Mouse (Mus musculus): Measurements from ENCODE around the gene Ltn1.

Gene Ltn1

GRCm38 (mm10) chr16:87432033-87432814, at the start of gene Ltn1:
Gene Ltn1, minus strand, starts transcription at chr16:87432612.
- DNase-seq, result peak; percentile 97

DNA sequence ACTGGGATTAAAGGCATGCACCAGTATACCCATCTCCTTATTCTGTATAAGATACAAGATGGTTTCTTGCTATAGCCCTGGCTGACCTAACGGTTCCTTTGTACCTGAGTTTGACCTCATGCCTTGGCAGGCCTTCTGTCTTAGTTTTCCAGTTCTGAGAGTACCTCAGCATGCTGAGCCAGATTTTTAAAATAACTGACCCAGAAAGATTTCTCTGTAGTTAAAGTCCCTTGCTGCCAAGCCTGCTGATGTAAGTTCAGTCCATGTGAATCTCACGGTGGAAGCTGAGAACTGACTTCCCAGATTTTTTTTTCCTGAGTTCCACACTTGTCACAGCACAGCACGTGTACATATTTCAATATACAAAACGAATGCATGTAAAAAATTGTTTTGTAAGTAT, 38.2 kb upstream of the Ltn1 start:
- no peak for DNase-seq

- no peak for DNase-seq
Measured at GRCm38 (mm10) chr16:87458752-87459151, 26.3 kb upstream of the Ltn1 start.

- no peak for DNase-seq
Measured at GRCm38 (mm10) chr16:87455180-87455611, 22.8 kb upstream of the Ltn1 start.

DNA sequence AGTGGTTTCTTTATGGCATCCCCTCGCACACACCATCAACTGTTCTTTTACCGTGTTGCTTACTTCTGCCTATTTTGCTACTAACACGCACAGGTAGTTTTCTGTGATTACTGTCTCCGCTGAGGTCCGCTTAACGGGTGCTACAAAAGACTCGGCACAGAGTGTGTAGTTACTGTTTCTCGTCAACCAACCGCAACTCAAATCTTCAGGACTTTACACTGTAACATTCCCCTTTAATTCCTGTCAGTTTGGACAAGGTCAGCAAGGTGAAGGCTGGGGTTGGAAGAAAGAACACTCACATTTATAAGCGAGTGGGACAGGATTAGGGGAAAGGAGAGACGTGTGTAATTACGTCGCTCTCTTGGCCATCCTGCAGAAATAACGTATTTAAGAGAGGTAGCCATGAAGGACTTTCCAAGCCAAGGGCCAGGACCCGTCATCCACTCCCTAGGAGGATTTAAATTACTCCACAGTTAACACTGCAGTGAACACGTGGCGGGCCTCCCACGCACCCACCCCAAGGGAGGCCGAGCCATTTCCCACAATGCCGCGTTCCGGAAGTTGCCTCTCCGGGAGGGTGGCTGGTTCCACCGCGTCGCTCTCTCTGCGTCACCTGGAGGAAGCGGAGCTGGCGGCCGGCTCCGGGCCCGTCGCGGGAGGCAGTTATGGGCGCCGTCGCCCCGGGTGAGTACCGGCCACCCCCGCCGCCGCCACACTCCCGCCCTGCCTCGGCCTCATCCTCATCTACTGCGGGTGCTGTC, 22.2 kb upstream of the Ltn1 start, which contains the start of gene Usp16:
Gene Usp16, plus strand, starts transcription at position 285 of the 761 bp plus-strand sequence.
- peak; percentile 93 for DNase-seq

GRCm38 (mm10) chr16:87453226-87453625, 20.8 kb upstream of the Ltn1 start:
- no peak for DNase-seq

GRCm38 (mm10) chr16:87445528-87445927, 13.1 kb upstream of the Ltn1 start:
- no peak for DNase-seq

GRCm38 (mm10) chr16:87445110-87445509, 12.7 kb upstream of the Ltn1 start:
- no peak for DNase-seq

GRCm38 (mm10) chr16:87444071-87444470, 11.7 kb upstream of the Ltn1 start:
- no peak for DNase-seq

DNA sequence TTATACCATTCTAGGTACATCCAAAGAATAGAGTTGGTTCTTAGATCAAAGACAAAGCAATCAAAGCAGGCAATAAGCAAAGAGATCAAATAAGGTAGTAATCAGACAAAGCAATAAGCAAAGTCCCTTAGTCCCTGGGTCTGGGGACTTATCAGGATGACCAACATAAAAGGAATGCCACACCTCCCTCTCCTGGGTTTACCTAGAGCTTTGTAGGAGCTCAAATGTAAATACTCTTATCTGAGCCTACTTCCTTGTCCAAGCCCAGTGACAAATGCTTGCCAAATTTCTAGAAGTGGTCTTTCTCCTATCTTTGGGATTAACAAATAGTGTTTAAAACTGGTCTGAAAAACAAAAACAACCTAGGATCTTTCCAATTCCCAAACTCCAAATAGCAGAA, 10.8 kb upstream of the Ltn1 start:
- DNase-seq, result no peak

DNA sequence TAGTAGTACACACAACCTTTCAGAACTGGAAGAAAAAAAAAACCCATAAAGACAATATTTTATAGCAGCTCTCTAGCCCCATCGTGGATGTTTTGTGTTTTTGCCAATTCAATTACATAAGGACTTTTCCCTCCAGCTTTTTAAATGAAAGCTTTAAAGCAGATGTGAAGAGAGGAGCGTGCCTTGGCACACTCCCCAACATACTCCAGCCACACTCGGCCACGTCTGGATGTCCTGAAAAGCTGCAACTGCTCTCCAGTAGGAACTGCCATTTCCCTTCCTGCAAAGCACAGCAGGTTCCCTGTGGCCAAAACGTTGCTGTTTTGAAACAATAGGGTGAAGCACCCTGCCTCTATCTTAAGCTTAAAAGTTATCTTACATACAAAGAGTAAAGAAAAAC, 9.9 kb upstream of the Ltn1 start:
- DNase-seq, result no peak

GRCm38 (mm10) chr16:87441089-87441488, 8.7 kb upstream of the Ltn1 start:
- peak; percentile 46 for DNase-seq

DNA sequence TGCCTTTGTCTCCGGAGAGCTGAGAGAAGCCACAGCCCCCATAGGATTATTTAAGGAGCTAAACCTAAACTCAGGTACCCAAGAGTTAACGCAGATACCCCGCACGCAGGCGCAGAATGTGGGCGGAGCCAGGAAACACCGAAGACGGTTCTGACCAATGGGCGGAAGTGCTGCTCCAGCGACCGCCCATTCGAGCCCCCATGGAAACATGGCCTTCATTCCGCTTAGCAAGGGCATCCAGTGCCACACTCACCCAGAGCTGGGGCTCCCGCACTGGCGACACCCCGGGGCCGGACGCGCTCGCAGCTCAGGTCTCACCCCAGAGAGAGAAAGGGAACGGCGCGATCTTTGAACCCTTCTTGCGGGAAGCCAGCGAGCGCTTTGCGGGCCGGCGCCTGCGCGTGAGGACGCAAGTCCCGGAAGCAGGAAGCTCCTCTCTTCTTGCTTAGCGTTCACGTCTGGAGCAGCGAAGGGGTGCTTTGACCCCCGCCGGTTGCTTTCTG, 7.8 kb upstream of the Ltn1 start, which contains the start of gene Rwdd2b:
Gene Rwdd2b, minus strand, starts transcription at position 390 of the 503 bp plus-strand sequence.
- peak; percentile 94 for DNase-seq

GRCm38 (mm10) chr16:87438697-87439096, 6.3 kb upstream of the Ltn1 start:
- DNase-seq, result no peak

GRCm38 (mm10) chr16:87437096-87437495, 4.7 kb upstream of the Ltn1 start:
- no peak for DNase-seq

- no peak for DNase-seq
Measured at GRCm38 (mm10) chr16:87435411-87436205, 3.2 kb upstream of the Ltn1 start.

DNA sequence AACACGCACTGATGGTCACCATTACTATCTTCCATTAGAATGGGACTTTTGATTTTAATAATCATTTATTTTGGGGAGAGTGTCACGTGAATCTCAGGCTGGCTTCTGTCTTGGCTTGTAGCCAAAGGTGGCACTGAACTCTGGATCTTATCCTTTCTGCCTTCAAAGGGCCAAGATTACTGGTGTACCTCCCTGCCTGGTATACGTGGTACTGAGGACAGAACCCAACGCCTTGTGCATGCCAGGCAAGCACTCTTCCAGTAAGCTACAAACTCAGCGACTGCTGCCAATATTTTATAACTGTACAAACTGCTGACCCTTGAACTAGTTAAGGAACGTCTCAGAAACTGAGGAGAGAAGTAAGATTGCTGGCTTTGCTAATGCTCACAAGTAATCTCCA, 2.5 kb upstream of the Ltn1 start:
- DNase-seq, result no peak

DNA sequence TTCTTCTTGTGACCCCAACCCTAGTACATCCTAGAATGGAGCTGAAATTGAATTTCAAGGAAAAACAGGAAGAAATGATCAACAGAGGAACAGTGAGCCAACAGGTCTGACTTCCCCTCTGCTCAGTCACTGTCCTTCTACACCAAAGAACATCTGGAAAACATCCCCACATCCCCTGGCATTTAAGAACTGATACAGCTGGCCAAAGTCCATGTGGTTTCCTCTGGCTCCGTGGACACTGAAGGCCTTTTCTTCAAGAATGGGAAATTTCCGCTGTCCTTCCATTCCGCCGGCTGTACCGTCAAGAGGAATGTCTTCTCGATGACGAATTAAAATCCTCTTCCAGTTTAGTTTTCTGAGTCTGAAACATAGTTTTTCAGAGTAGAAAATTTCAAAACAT, 1.9 kb upstream of the Ltn1 start:
- DNase-seq, result no peak

- DNase-seq, result no peak
Measured at GRCm38 (mm10) chr16:87427516-87427915, 4.9 kb downstream of the Ltn1 start.

DNA sequence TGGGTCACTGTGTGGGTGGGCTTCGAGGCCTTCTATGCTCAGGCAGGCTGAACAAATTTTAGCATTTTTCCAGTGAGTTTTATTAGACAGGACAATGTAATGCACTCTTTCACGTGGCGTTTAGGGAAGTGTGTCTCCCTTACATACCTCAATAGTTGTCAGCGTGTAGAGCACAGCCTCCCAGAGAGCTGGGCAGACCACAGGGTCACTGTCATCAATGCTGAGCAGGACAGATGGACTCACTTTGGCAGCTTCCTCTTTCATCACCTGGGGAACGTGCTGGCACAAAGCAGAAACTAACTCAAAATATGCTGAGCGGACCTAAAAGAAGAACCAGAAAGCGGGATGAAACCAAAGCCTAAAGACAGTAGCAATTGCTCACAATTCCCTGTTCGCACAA, 11.8 kb downstream of the Ltn1 start:
- no peak for DNase-seq

- DNase-seq, result peak; percentile 34
Measured at GRCm38 (mm10) chr16:87405001-87405400, 27.4 kb downstream of the Ltn1 start.

DNA sequence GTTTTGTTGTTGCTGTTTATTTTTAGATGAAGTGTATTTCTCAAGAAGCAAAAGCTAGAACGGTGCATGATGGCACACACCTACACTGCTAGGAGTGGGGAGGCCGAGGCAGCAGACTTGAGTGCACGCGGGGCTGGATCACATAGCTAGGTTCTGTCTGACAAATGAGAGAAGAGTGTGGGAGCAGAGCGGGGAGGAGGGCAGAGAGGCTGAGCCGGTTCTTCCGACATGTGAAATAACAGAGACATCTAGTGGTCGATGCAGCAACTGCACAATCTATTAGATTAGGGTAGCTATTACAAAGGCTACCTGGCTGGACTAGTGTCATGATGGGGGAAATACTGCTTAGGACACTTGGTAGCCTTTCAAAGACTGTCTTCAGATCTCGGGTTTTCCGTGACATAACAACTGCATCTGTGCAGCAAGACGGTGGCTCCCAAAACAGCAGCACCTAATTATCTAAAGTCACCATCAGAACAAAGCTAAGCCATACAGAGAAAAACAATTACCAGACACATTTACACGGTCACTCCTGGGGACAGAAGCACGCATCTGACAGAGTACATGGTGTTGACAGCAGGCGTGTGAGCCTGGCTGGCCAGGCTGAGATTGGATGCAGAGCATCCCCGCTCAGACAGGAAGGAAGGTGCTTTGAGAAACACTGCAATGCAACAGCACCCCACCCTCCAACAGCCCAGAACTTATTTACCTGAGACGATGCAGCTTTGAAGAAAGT, 38.4 kb downstream of the Ltn1 start:
- DNase-seq, result peak; percentile 50

All from thymus, postnatal 14 days (tissue).